Mouse (Mus musculus) forebrain, embryonic 14.5 days (tissue): Measurements from ENCODE around the gene Itsn1. TPM values are rescaled to one million over a fixed set of nuclear protein-coding genes. Genes with fewer than 3 reads are reported as not detected.

Experiments used
- ATAC-seq: fragments of 200-750 bp; cut with Nextera tagmentation; 2 replicates; pipeline ENCODE4 v1.8.0; 2017; ENCODE audit warnings: mild to moderate bottlenecking, moderate library complexity
- DNase-seq: peaks from one replicate; pipeline ENCODE4 v3.0.0-alpha.2; 2015; ENCODE audit warnings: low spot score
- H3K27ac ChIP-seq: fragments of 300-500 bp; sonication (generic); 2 replicates; pipeline ENCODE4 v1.5.1; 2014; ENCODE audit warnings: low read depth, mild to moderate bottlenecking, control low read depth, low read length, moderate library complexity
- H3K27me3 ChIP-seq: fragments of 300-500 bp; sonication (generic); replicated peaks from 2 replicates; pipeline ENCODE4 v1.6.1; 2014; ENCODE audit warnings: low read length, control low read depth, mixed read lengths; ENCODE audit not compliant: control insufficient read depth, insufficient read depth
- H3K36me3 ChIP-seq: fragments of 300-500 bp; sonication (generic); 2 replicates; pipeline ENCODE4 v1.6.1; 2014; ENCODE audit warnings: low read length, control low read depth; ENCODE audit not compliant: control insufficient read depth, insufficient read depth
- H3K4me1 ChIP-seq: fragments of 300-500 bp; sonication (generic); 2 replicates; pipeline ENCODE4 v1.6.1; 2014; ENCODE audit warnings: antibody characterized with exemption, low read length, control low read depth; ENCODE audit not compliant: control insufficient read depth, insufficient read depth
- H3K4me2 ChIP-seq: fragments of 300-500 bp; sonication (generic); 2 replicates; pipeline ENCODE4 v1.6.1; 2014; ENCODE audit warnings: mild to moderate bottlenecking, control low read depth, low read length
- H3K4me3 ChIP-seq: fragments of 300-500 bp; sonication (generic); 2 replicates; pipeline ENCODE4 v1.5.1; 2014; ENCODE audit warnings: low read depth, low read length, control low read depth
- H3K9ac ChIP-seq: fragments of 300-500 bp; sonication (generic); 2 replicates; pipeline ENCODE4 v1.6.1; 2014; ENCODE audit warnings: mild to moderate bottlenecking, low read length, control low read depth, moderate library complexity
- H3K9me3 ChIP-seq: fragments of 300-500 bp; sonication (generic); replicated peaks from 2 replicates; pipeline ENCODE4 v1.6.1; 2016; ENCODE audit warnings: low read length, control low read depth, mixed read lengths; ENCODE audit not compliant: control insufficient read depth
- WGBS: fragments of 180-500 bp; shearing (Covaris S2); extraction: QIAGEN DNeasy Blood & Tissue Kit; methylation state at CpG from one replicate; pipeline ENCODE4 v1.1.7; 2014; 5-methylcytosine and 5-hydroxymethylcytosine counted together
- polyA plus RNA-seq: library from polyadenylated mRNA; unstranded; fragments of >200 nt; fragmentation: Nextera tagmentation; extraction: Ambion mirVana; gene quantifications from 2 replicates; pipeline ENCODE4 v1.2.1, GENCODE M21; 2014

The Itsn1 gene
- polyA plus RNA-seq, 1 experiment from 2014 or later = 54.2 TPM

- Histone ChIP-seq H3K27me3 (no peaks in the 10 kb centered on the region), H3K27ac (0 out of 2 replicates have a peak overlapping the region, but pooled peaks have one; percentile 11), H3K4me1 (peaks cover 27% of the 10 kb centered on the region), H3K9ac (no peak overlapping the region), H3K9me3 (no peaks in the 10 kb centered on the region), H3K4me2 (no peak overlapping the region), H3K36me3 (no peaks in the 10 kb centered on the region), H3K4me3 (no peak overlapping the region)
- ATAC-seq (no peak; the same call in 1 of the 2 replicates), DNase-seq (no peak)
- WGBS = 69% methylated on average over 5 of the region's 5 CpGs
Measured at GRCm38 (mm10) chr16:91769911-91770310, 40.8 kb downstream of the Itsn1 start.

GRCm38 (mm10) chr16:91770662-91771061, 41.6 kb downstream of the Itsn1 start:
- Histone ChIP-seq H3K9me3 (no peaks in the 10 kb centered on the region), H3K4me2 (peak overlapping the region; percentile 18; the same call in 1 of the 2 replicates), H3K9ac (0 out of 2 replicates have a peak overlapping the region, but pooled peaks have one; percentile 5), H3K4me1 (peaks cover 27% of the 10 kb centered on the region), H3K4me3 (no peak overlapping the region), H3K36me3 (no peaks in the 10 kb centered on the region), H3K27ac (peak overlapping the region; percentile 75), H3K27me3 (no peaks in the 10 kb centered on the region)
- ATAC-seq = peak; percentile 77
- 4% methylated on average over 5 of the region's 5 CpGs for WGBS
- peak; percentile 66 for DNase-seq

- 74% methylated on average over 6 of the region's 6 CpGs for WGBS
- Histone ChIP-seq H3K9me3 (no peaks in the 10 kb centered on the region), H3K4me3 (no peak overlapping the region), H3K4me2 (no peak overlapping the region), H3K9ac (no peak overlapping the region), H3K27ac (peak overlapping the region; percentile 75), H3K4me1 (peaks cover 26% of the 10 kb centered on the region), H3K27me3 (no peaks in the 10 kb centered on the region), H3K36me3 (no peaks in the 10 kb centered on the region)
- ATAC-seq = 0 out of 2 replicates have a peak, but pooled peaks have one; percentile 11
- DNase-seq = no peak
Measured at GRCm38 (mm10) chr16:91771334-91771733, 42.3 kb downstream of the Itsn1 start.

- Histone ChIP-seq H3K27ac (no peak overlapping the region), H3K9ac (no peak overlapping the region), H3K36me3 (no peaks in the 10 kb centered on the region), H3K4me1 (peaks cover 17% of the 10 kb centered on the region), H3K4me2 (no peak overlapping the region), H3K27me3 (no peaks in the 10 kb centered on the region), H3K4me3 (no peak overlapping the region), H3K9me3 (no peaks in the 10 kb centered on the region)
- WGBS = 86% methylated on average over 7 of the region's 7 CpGs
- no peak for ATAC-seq
- no peak for DNase-seq
Measured at GRCm38 (mm10) chr16:91772586-91772985, 43.5 kb downstream of the Itsn1 start.

GRCm38 (mm10) chr16:91779576-91779975, 50.5 kb downstream of the Itsn1 start:
- Histone ChIP-seq H3K36me3 (peaks cover 13% of the 10 kb centered on the region), H3K4me2 (no peak overlapping the region), H3K27ac (no peak overlapping the region), H3K9ac (no peak overlapping the region), H3K27me3 (no peaks in the 10 kb centered on the region), H3K4me1 (no peaks in the 10 kb centered on the region), H3K9me3 (no peaks in the 10 kb centered on the region), H3K4me3 (no peak overlapping the region)
- 72% methylated on average over 10 of the region's 10 CpGs for WGBS
- DNase-seq (no peak), ATAC-seq (no peak)

GRCm38 (mm10) chr16:91780151-91780550, 51.1 kb downstream of the Itsn1 start:
- ATAC-seq (no peak), DNase-seq (no peak)
- no peak overlapping the region for H3K4me3 ChIP-seq
- H3K9ac ChIP-seq = no peak overlapping the region
- 94% methylated on average over 7 of the region's 7 CpGs for WGBS
- no peaks in the 10 kb centered on the region for H3K4me1 ChIP-seq
- H3K27ac ChIP-seq = no peak overlapping the region
- no peak overlapping the region for H3K4me2 ChIP-seq
- H3K36me3 ChIP-seq = peaks cover 17% of the 10 kb centered on the region
- H3K9me3 ChIP-seq = no peaks in the 10 kb centered on the region
- no peaks in the 10 kb centered on the region for H3K27me3 ChIP-seq

GRCm38 (mm10) chr16:91780826-91781225, 51.7 kb downstream of the Itsn1 start:
- ATAC-seq (no peak), DNase-seq (no peak)
- WGBS = 90% methylated on average over 3 of the region's 3 CpGs
- H3K27ac ChIP-seq = no peak overlapping the region
- peaks cover 24% of the 10 kb centered on the region for H3K36me3 ChIP-seq
- H3K4me2 ChIP-seq = no peak overlapping the region
- no peaks in the 10 kb centered on the region for H3K4me1 ChIP-seq
- no peak overlapping the region for H3K9ac ChIP-seq
- H3K27me3 ChIP-seq = no peaks in the 10 kb centered on the region
- no peak overlapping the region for H3K4me3 ChIP-seq
- H3K9me3 ChIP-seq = no peaks in the 10 kb centered on the region

- Histone ChIP-seq H3K4me2 (no peak overlapping the region), H3K4me3 (no peak overlapping the region), H3K27ac (no peak overlapping the region), H3K36me3 (peaks cover 40% of the 10 kb centered on the region), H3K9ac (no peak overlapping the region), H3K27me3 (no peaks in the 10 kb centered on the region), H3K9me3 (no peaks in the 10 kb centered on the region), H3K4me1 (0 out of 2 replicates have a peak, but pooled peaks cover 4% of the 10 kb centered on the region)
- no peak for DNase-seq
- ATAC-seq = no peak
- WGBS = 78% methylated on average over 7 of the region's 7 CpGs
Measured at GRCm38 (mm10) chr16:91783191-91783590, 54.1 kb downstream of the Itsn1 start.

GRCm38 (mm10) chr16:91784298-91784697, 55.2 kb downstream of the Itsn1 start:
- Histone ChIP-seq H3K4me2 (no peak overlapping the region), H3K27ac (no peak overlapping the region), H3K9ac (no peak overlapping the region), H3K9me3 (no peaks in the 10 kb centered on the region), H3K27me3 (no peaks in the 10 kb centered on the region), H3K4me1 (0 out of 2 replicates have a peak, but pooled peaks cover 4% of the 10 kb centered on the region), H3K4me3 (no peak overlapping the region), H3K36me3 (peaks cover 43% of the 10 kb centered on the region)
- WGBS = 91% methylated on average over 6 of the region's 6 CpGs
- no peak for DNase-seq
- no peak for ATAC-seq
